Mouse (Mus musculus): ENCODE measurements at regions not wholly inside any gene's neighbourhood (a gene's known extent, or its start where the extent isn't known, plus 50 kb on each side); places are given as distances from the start of the nearest gene placed in this dataset.
A peak's percentile ranks its signal among the peaks of the same experiment; 100 is the strongest.

- no peak for DNase-seq (ENCODE audit: low spot score)
Observed at GRCm38 (mm10) chr10:98041766-98042165, 315.2 kb upstream of the C030005K15Rik start.

GRCm38 (mm10) chr10:98043873-98044272 is 317.3 kb upstream of the C030005K15Rik start:
- DNase-seq (ENCODE audit: low spot score), result no peak

- DNase-seq (ENCODE audit: low spot score), result no peak
Observed at GRCm38 (mm10) chr10:98044579-98044978, 318.0 kb upstream of the C030005K15Rik start.

- no peak for DNase-seq (ENCODE audit: low spot score)
Observed at GRCm38 (mm10) chr10:98073432-98073831, 346.9 kb upstream of the C030005K15Rik start.

GRCm38 (mm10) chr10:98084881-98085280 is 358.3 kb upstream of the C030005K15Rik start:
- no peak for DNase-seq (ENCODE audit: low spot score)

- DNase-seq (ENCODE audit: low spot score), result no peak
Observed at GRCm38 (mm10) chr10:98116296-98116695, 389.7 kb upstream of the C030005K15Rik start.

GRCm38 (mm10) chr10:98125713-98126112 is 399.2 kb upstream of the C030005K15Rik start:
- no peak for DNase-seq (ENCODE audit: low spot score)

GRCm38 (mm10) chr10:98135026-98135425 is 408.5 kb upstream of the C030005K15Rik start:
- DNase-seq (ENCODE audit: low spot score), result no peak

GRCm38 (mm10) chr10:98145773-98146172 is 419.2 kb upstream of the C030005K15Rik start:
- no peak for DNase-seq (ENCODE audit: low spot score)

GRCm38 (mm10) chr10:98146998-98147863 is 420.7 kb upstream of the C030005K15Rik start:
- DNase-seq (ENCODE audit: low spot score), result no peak

- DNase-seq (ENCODE audit: low spot score), result no peak
Observed at GRCm38 (mm10) chr10:98155982-98156381, 429.4 kb upstream of the C030005K15Rik start.

- no peak for DNase-seq (ENCODE audit: low spot score)
Observed at GRCm38 (mm10) chr10:98185666-98186065, 459.1 kb upstream of the C030005K15Rik start.

- DNase-seq (ENCODE audit: low spot score), result no peak
Observed at GRCm38 (mm10) chr10:98196852-98197251, 470.3 kb upstream of the C030005K15Rik start.

GRCm38 (mm10) chr10:98210246-98210645 is 483.7 kb upstream of the C030005K15Rik start:
- DNase-seq (ENCODE audit: low spot score), result no peak

- peak; percentile 17 for DNase-seq (ENCODE audit: low spot score)
Observed at GRCm38 (mm10) chr10:98212876-98213587, 486.5 kb upstream of the C030005K15Rik start.

- DNase-seq (ENCODE audit: low spot score), result no peak
Observed at GRCm38 (mm10) chr10:98231017-98231416, 504.5 kb upstream of the C030005K15Rik start.

- DNase-seq (ENCODE audit: low spot score), result no peak
Observed at GRCm38 (mm10) chr10:98231705-98232235, 505.2 kb upstream of the C030005K15Rik start.

GRCm38 (mm10) chr10:98248311-98248710 is 521.8 kb upstream of the C030005K15Rik start:
- no peak for DNase-seq (ENCODE audit: low spot score)

- no peak for DNase-seq (ENCODE audit: low spot score)
Observed at GRCm38 (mm10) chr10:98257980-98258707, 531.6 kb upstream of the C030005K15Rik start.

- no peak for DNase-seq (ENCODE audit: low spot score)
Observed at GRCm38 (mm10) chr10:98259283-98259682, 532.7 kb upstream of the C030005K15Rik start.

- DNase-seq (ENCODE audit: low spot score), result no peak
Observed at GRCm38 (mm10) chr10:98268511-98268910, 542.0 kb upstream of the C030005K15Rik start.

- no peak for DNase-seq (ENCODE audit: low spot score)
Observed at GRCm38 (mm10) chr10:98291617-98292016, 565.1 kb upstream of the C030005K15Rik start.

All from left cerebral cortex, adult 11 months (tissue).